Mouse (Mus musculus) brain, adult 2 months (tissue): ENCODE data around the gene A030005K14Rik.

Experiments
- DNase-seq: peaks from one replicate; pipeline ENCODE4 v3.0.0; 2011; ENCODE audit warnings: low read depth, low spot score

The A030005K14Rik gene

GRCm38 (mm10) chr1:83036892-83037667 is 22.1 kb downstream of the A030005K14Rik start:
- DNase-seq, result peak; percentile 21

- no peak for DNase-seq
Measured at GRCm38 (mm10) chr1:83034509-83034908, 24.7 kb downstream of the A030005K14Rik start.

GRCm38 (mm10) chr1:83032508-83032907 is 26.7 kb downstream of the A030005K14Rik start:
- no peak for DNase-seq

- DNase-seq, result no peak
Measured at GRCm38 (mm10) chr1:83031950-83032349, 27.2 kb downstream of the A030005K14Rik start.

- DNase-seq, result no peak
Measured at GRCm38 (mm10) chr1:83016556-83016955, 42.6 kb downstream of the A030005K14Rik start.

- peak; percentile 12 for DNase-seq
Measured at GRCm38 (mm10) chr1:83015329-83015879, 43.8 kb downstream of the A030005K14Rik start.

- no peak for DNase-seq
Measured at GRCm38 (mm10) chr1:83014477-83014876, 44.7 kb downstream of the A030005K14Rik start.
